Mouse (Mus musculus) forebrain, embryonic 11.5 days (tissue): ENCODE results near the gene Htr1b. TPM values are rescaled to one million over a fixed set of nuclear protein-coding genes. Genes with fewer than 3 reads are reported as not detected.

Source experiments
- ATAC-seq: fragments of 200-750 bp; cut with Nextera tagmentation; replicated peaks from 2 replicates; pipeline ENCODE4 v1.8.0; 2017; ENCODE audit warnings: moderate TSS enrichment; ENCODE audit not compliant: low FRiP score
- DNase-seq: peaks from one replicate; pipeline ENCODE4 v3.0.0-alpha.2; 2017; ENCODE audit warnings: low spot score
- H3K27ac ChIP-seq: fragments of 300-500 bp; sonication (generic); 2 replicates; pipeline ENCODE4 v1.5.1; 2014; ENCODE audit warnings: low read depth, low read length
- H3K27me3 ChIP-seq: fragments of 300-500 bp; sonication (generic); 2 replicates; pipeline ENCODE4 v1.6.1; 2014; ENCODE audit warnings: mild to moderate bottlenecking, low read length, mixed read lengths; ENCODE audit not compliant: control insufficient read depth, insufficient read depth
- H3K36me3 ChIP-seq: fragments of 300-500 bp; sonication (generic); 2 replicates; pipeline ENCODE4 v1.6.1; 2014; ENCODE audit warnings: mild to moderate bottlenecking, low read length, moderate library complexity, mixed read lengths; ENCODE audit not compliant: control insufficient read depth, insufficient read depth
- H3K4me1 ChIP-seq: fragments of 300-500 bp; sonication (generic); replicated peaks from 2 replicates; pipeline ENCODE4 v1.6.1; 2014; ENCODE audit warnings: low read length, mixed read lengths; ENCODE audit not compliant: control insufficient read depth, insufficient read depth
- H3K4me2 ChIP-seq: fragments of 300-500 bp; sonication (generic); 2 replicates; pipeline ENCODE4 v1.6.1; 2014; ENCODE audit warnings: low read depth, mild to moderate bottlenecking, low read length, moderate library complexity, mixed read lengths; ENCODE audit not compliant: severe bottlenecking
- H3K4me3 ChIP-seq: fragments of 300-500 bp; sonication (generic); 2 replicates; pipeline ENCODE4 v1.5.1; 2014; ENCODE audit warnings: low read depth, low read length
- H3K9ac ChIP-seq: fragments of 300-500 bp; sonication (generic); 2 replicates; pipeline ENCODE4 v1.6.1; 2014; ENCODE audit warnings: low read length
- H3K9me3 ChIP-seq: fragments of 300-500 bp; sonication (generic); 2 replicates; pipeline ENCODE4 v1.6.1; 2016; ENCODE audit warnings: low read length, mixed read lengths; ENCODE audit not compliant: control insufficient read depth
- WGBS: fragments of 180-500 bp; shearing (Covaris S2); extraction: QIAGEN DNeasy Blood & Tissue Kit; methylation state at CpG from one replicate; pipeline ENCODE4 v1.1.7; 2014; 5-methylcytosine and 5-hydroxymethylcytosine counted together
- polyA plus RNA-seq: library from polyadenylated mRNA; unstranded; fragments of >200 nt; fragmentation: Nextera tagmentation; extraction: Ambion mirVana; gene quantifications from 2 replicates; pipeline ENCODE4 v1.2.1, GENCODE M21; 2014

The Htr1b gene
- 0.32 and 0.52 TPM in 2 replicates for polyA plus RNA-seq

- H3K27me3 ChIP-seq: peaks cover 28% of the 10 kb centered on the region
- peak within 1 kb of the TSS; percentile 49 for H3K4me3 ChIP-seq
- no peak within 1 kb of the TSS for H3K27ac ChIP-seq
- no peaks in the 10 kb centered on the region for H3K9me3 ChIP-seq
- 0% methylated on average over 19 of the region's 26 CpGs for WGBS
- H3K4me2 ChIP-seq: peak within 1 kb of the TSS; percentile 81
- ATAC-seq (peak; percentile 79), DNase-seq (no peak)
- peak within 1 kb of the TSS; percentile 41 for H3K9ac ChIP-seq
- H3K4me1 ChIP-seq: peaks cover 8% of the 10 kb centered on the region; the same call in 1 of the 2 replicates
- H3K36me3 ChIP-seq: no peaks in the 10 kb centered on the region
Observed at GRCm38 (mm10) chr9:81633437-81633973, at the start of gene Htr1b. Gene Htr1b (minus strand): TSS chr9:81633828.

- 94% methylated on average over 1 of the region's 1 CpGs for WGBS
- DNase-seq (no peak), ATAC-seq (no peak)
- H3K36me3 ChIP-seq: no peaks in the 10 kb centered on the region
- H3K9ac ChIP-seq: no peak overlapping the region
- H3K27me3 ChIP-seq: no peaks in the 10 kb centered on the region
- no peak overlapping the region for H3K4me2 ChIP-seq
- no peak overlapping the region for H3K27ac ChIP-seq
- H3K9me3 ChIP-seq: no peaks in the 10 kb centered on the region; the same call in 1 of the 2 replicates
- H3K4me3 ChIP-seq: no peak overlapping the region
- no peaks in the 10 kb centered on the region for H3K4me1 ChIP-seq
Observed at GRCm38 (mm10) chr9:81676716-81677115, 43.1 kb upstream of the Htr1b start.

- no peaks in the 10 kb centered on the region for H3K36me3 ChIP-seq
- H3K27me3 ChIP-seq: peaks cover 20% of the 10 kb centered on the region
- H3K4me3 ChIP-seq: no peak overlapping the region
- DNase-seq: no peak
- H3K9ac ChIP-seq: no peak overlapping the region
- no peak overlapping the region for H3K27ac ChIP-seq
- 84% methylated on average over 1 of the region's 1 CpGs for WGBS
- no peak overlapping the region for H3K4me2 ChIP-seq
- ATAC-seq: no peak
- H3K4me1 ChIP-seq: 0 out of 2 replicates have a peak, but pooled peaks cover 2% of the 10 kb centered on the region
- no peaks in the 10 kb centered on the region for H3K9me3 ChIP-seq
Observed at GRCm38 (mm10) chr9:81637486-81637885, 3.9 kb upstream of the Htr1b start.

- 0 out of 2 replicates have a peak overlapping the region, but pooled peaks have one; percentile 5 for H3K4me2 ChIP-seq
- H3K27me3 ChIP-seq: peaks cover 28% of the 10 kb centered on the region
- H3K9me3 ChIP-seq: no peaks in the 10 kb centered on the region
- no peaks in the 10 kb centered on the region for H3K36me3 ChIP-seq
- DNase-seq (peak; percentile 66), ATAC-seq (no peak)
- H3K9ac ChIP-seq: no peak overlapping the region
- WGBS: 7% methylated on average over 8 of the region's 8 CpGs
- H3K27ac ChIP-seq: no peak overlapping the region
- no peak overlapping the region for H3K4me3 ChIP-seq
- H3K4me1 ChIP-seq: peaks cover 8% of the 10 kb centered on the region; the same call in 1 of the 2 replicates
Observed at GRCm38 (mm10) chr9:81635109-81635508, 1.5 kb upstream of the Htr1b start.

GRCm38 (mm10) chr9:81634163-81634562, 535 bp upstream of the Htr1b start:
- Histone ChIP-seq H3K27me3 (peaks cover 28% of the 10 kb centered on the region), H3K9me3 (no peaks in the 10 kb centered on the region), H3K36me3 (no peaks in the 10 kb centered on the region), H3K4me1 (peaks cover 8% of the 10 kb centered on the region; the same call in 1 of the 2 replicates), H3K4me3 (peak overlapping the region; percentile 49; the same call in 1 of the 2 replicates), H3K9ac (peak overlapping the region; percentile 23; the same call in 1 of the 2 replicates), H3K4me2 (peak overlapping the region; percentile 81), H3K27ac (no peak overlapping the region)
- WGBS: 2% methylated on average over 10 of the region's 10 CpGs
- no peak for ATAC-seq
- peak; percentile 51 for DNase-seq

- Histone ChIP-seq H3K27ac (no peak overlapping the region), H3K9me3 (no peaks in the 10 kb centered on the region), H3K27me3 (peaks cover 28% of the 10 kb centered on the region), H3K36me3 (no peaks in the 10 kb centered on the region), H3K9ac (peak overlapping the region; percentile 41), H3K4me3 (peak overlapping the region; percentile 49), H3K4me1 (peaks cover 8% of the 10 kb centered on the region; the same call in 1 of the 2 replicates), H3K4me2 (peak overlapping the region; percentile 81)
- peak; percentile 79 for DNase-seq
- ATAC-seq: peak; percentile 74
- WGBS: under 1% methylated on average over 43 of the region's 47 CpGs
Observed at GRCm38 (mm10) chr9:81632736-81633436, 742 bp downstream of the Htr1b start.

- Histone ChIP-seq H3K4me2 (peak overlapping the region; percentile 81), H3K9me3 (no peaks in the 10 kb centered on the region), H3K27ac (no peak overlapping the region), H3K4me1 (peaks cover 8% of the 10 kb centered on the region; the same call in 1 of the 2 replicates), H3K9ac (peak overlapping the region; percentile 41), H3K36me3 (no peaks in the 10 kb centered on the region), H3K4me3 (peak overlapping the region; percentile 49), H3K27me3 (peaks cover 28% of the 10 kb centered on the region)
- ATAC-seq (peak; percentile 15), DNase-seq (peak; percentile 78)
- under 1% methylated on average over 31 of the region's 31 CpGs for WGBS
Observed at GRCm38 (mm10) chr9:81632191-81632735, 1.4 kb downstream of the Htr1b start.

- Histone ChIP-seq H3K4me1 (peaks cover 8% of the 10 kb centered on the region; the same call in 1 of the 2 replicates), H3K4me3 (peak overlapping the region; percentile 49), H3K9ac (no peak overlapping the region), H3K9me3 (no peaks in the 10 kb centered on the region), H3K27me3 (peaks cover 28% of the 10 kb centered on the region), H3K27ac (no peak overlapping the region), H3K36me3 (no peaks in the 10 kb centered on the region), H3K4me2 (peak overlapping the region; percentile 81)
- DNase-seq (peak; percentile 57), ATAC-seq (0 out of 2 replicates have a peak, but pooled peaks have one; percentile 1)
- 2% methylated on average over 27 of the region's 27 CpGs for WGBS
Observed at GRCm38 (mm10) chr9:81631581-81632091, 2.0 kb downstream of the Htr1b start.
